Mouse (Mus musculus) neural tube, embryonic 11.5 days (tissue): Measurements from ENCODE around the gene 1700024P04Rik. TPM values are rescaled to one million over a fixed set of nuclear protein-coding genes. Genes with fewer than 3 reads are reported as not detected.

Experiments used
- ATAC-seq: fragments of 200-750 bp; cut with Nextera tagmentation; 2 replicates; pipeline ENCODE4 v1.8.0; 2017; ENCODE audit warnings: moderate number of reproducible peaks, mild to moderate bottlenecking, moderate TSS enrichment, moderate library complexity; ENCODE audit not compliant: insufficient read depth, low FRiP score, low TSS enrichment
- DNase-seq: peaks from one replicate; pipeline ENCODE4 v3.0.0-alpha.2; 2015; ENCODE audit warnings: low spot score
- H3K27ac ChIP-seq: fragments of 300-500 bp; sonication (generic); 2 replicates; pipeline ENCODE4 v1.5.1; 2014; ENCODE audit warnings: low read depth, mild to moderate bottlenecking, low read length
- H3K27me3 ChIP-seq: fragments of 300-500 bp; sonication (generic); 2 replicates; pipeline ENCODE4 v1.6.1; 2014; ENCODE audit warnings: mild to moderate bottlenecking, low read length, mixed read lengths; ENCODE audit not compliant: control insufficient read depth, insufficient read depth
- H3K36me3 ChIP-seq: fragments of 300-500 bp; sonication (generic); 2 replicates; pipeline ENCODE4 v1.6.1; 2014; ENCODE audit warnings: mild to moderate bottlenecking, low read length, moderate library complexity, mixed read lengths; ENCODE audit not compliant: control insufficient read depth, insufficient read depth
- H3K4me1 ChIP-seq: fragments of 300-500 bp; sonication (generic); 2 replicates; pipeline ENCODE4 v1.6.1; 2014; ENCODE audit warnings: low read length, mixed read lengths; ENCODE audit not compliant: control insufficient read depth, insufficient read depth
- H3K4me2 ChIP-seq: fragments of 300-500 bp; sonication (generic); 2 replicates; pipeline ENCODE4 v1.6.1; 2014; ENCODE audit warnings: low read depth, mild to moderate bottlenecking, moderate library complexity
- H3K4me3 ChIP-seq: fragments of 300-500 bp; sonication (generic); 2 replicates; pipeline ENCODE4 v1.5.1; 2014; ENCODE audit warnings: low read depth, low read length
- H3K9ac ChIP-seq: fragments of 300-500 bp; sonication (generic); 2 replicates; pipeline ENCODE4 v1.6.1; 2014; ENCODE audit warnings: mild to moderate bottlenecking, low read length
- H3K9me3 ChIP-seq: fragments of 300-500 bp; sonication (generic); 2 replicates; pipeline ENCODE4 v1.6.1; 2016; ENCODE audit warnings: low read length; ENCODE audit not compliant: control insufficient read depth
- WGBS: fragments of 180-500 bp; shearing (Covaris S2); extraction: QIAGEN DNeasy Blood & Tissue Kit; methylation state at CpG from one replicate; pipeline ENCODE4 v1.1.7; 2014; 5-methylcytosine and 5-hydroxymethylcytosine counted together
- polyA plus RNA-seq: library from polyadenylated mRNA; unstranded; fragments of >200 nt; fragmentation: Nextera tagmentation; extraction: Ambion mirVana; gene quantifications from 2 replicates; pipeline ENCODE4 v1.2.1, GENCODE M21; 2014

Gene 1700024P04Rik
- polyA plus RNA-seq, 1 experiment from 2014 or later = not detected

DNA sequence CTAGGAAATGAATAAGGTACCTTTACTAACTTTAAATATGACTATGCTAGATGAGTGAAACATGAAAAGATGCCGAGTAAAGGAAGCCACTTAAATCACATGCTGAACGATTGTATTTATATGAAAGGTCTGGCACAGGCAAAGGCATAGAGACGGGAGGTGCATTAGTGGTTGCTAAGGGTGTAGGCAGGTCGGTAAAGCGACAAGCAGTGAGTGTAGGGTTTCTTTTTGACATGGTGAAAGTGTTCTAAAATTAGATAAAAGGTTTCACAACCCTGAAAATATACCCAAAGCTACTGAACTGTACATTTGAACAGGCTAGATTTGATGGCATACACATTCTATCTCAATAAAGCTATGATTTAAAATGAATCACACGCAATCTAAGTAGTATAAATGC, 47.3 kb downstream of the 1700024P04Rik start:
- Histone ChIP-seq H3K36me3 (no peaks in the 10 kb centered on the region), H3K4me2 (no peak overlapping the region), H3K9me3 (no peaks in the 10 kb centered on the region), H3K27me3 (no peaks in the 10 kb centered on the region), H3K27ac (no peak overlapping the region), H3K4me3 (no peak overlapping the region), H3K4me1 (no peaks in the 10 kb centered on the region), H3K9ac (no peak overlapping the region)
- DNase-seq = no peak
- no peak for ATAC-seq
- WGBS = 88% methylated on average over 6 of the region's 6 CpGs

Other genes with a start within 250 kb of the 1700024P04Rik start
- 24.0 and 24.2 TPM in 2 replicates for gene Fcho2, start 169.1 kb downstream of the 1700024P04Rik start, polyA plus RNA-seq
- gene Tnpo1, start 58.2 kb downstream of the 1700024P04Rik start, polyA plus RNA-seq = 60.9 and 67.8 TPM in 2 replicates
- 0.85 and 1.2 TPM in 2 replicates for gene Zfp366, start 200.3 kb upstream of the 1700024P04Rik start, polyA plus RNA-seq